Mouse (Mus musculus) heart, embryonic 10.5 days (tissue): ENCODE data around the gene Rrm1. TPM values are rescaled to one million over a fixed set of nuclear protein-coding genes. Genes with fewer than 3 reads are reported as not detected.
"Not testable (repeated sequence)": the region's sequence is repeated elsewhere in the genome, so short reads cannot be mapped to it uniquely, and the experiment has no call there.

ENCODE experiments used
- DNase-seq: peaks from one replicate; pipeline ENCODE4 v3.0.0-alpha.2; 2017; ENCODE audit warnings: low spot score
- H3K27ac ChIP-seq: fragments of 300-500 bp; sonication (generic); 2 replicates; pipeline ENCODE4 v1.5.1; 2016; ENCODE audit warnings: mild to moderate bottlenecking
- H3K27me3 ChIP-seq: fragments of 300-500 bp; sonication (generic); 2 replicates; pipeline ENCODE4 v1.6.1; 2016; ENCODE audit warnings: mild to moderate bottlenecking; ENCODE audit not compliant: poor library complexity, insufficient read depth, severe bottlenecking
- H3K36me3 ChIP-seq: fragments of 300-500 bp; sonication (generic); 2 replicates; pipeline ENCODE4 v1.6.1; 2016; ENCODE audit warnings: mild to moderate bottlenecking, moderate library complexity
- H3K4me1 ChIP-seq: fragments of 300-500 bp; sonication (generic); 2 replicates; pipeline ENCODE4 v1.6.1; 2016; ENCODE audit warnings: mild to moderate bottlenecking
- H3K4me3 ChIP-seq: fragments of 300-500 bp; sonication (generic); 2 replicates; pipeline ENCODE4 v1.5.1; 2016; ENCODE audit warnings: mild to moderate bottlenecking, moderate library complexity
- H3K9me3 ChIP-seq: fragments of 300-500 bp; sonication (generic); 2 replicates; pipeline ENCODE4 v1.6.1; 2016; ENCODE audit warnings: mild to moderate bottlenecking, moderate library complexity
- WGBS: fragments of 180-500 bp; shearing (Covaris S2); methylation state at CpG from one replicate; pipeline ENCODE4 v1.1.7; 2016; 5-methylcytosine and 5-hydroxymethylcytosine counted together
- polyA plus RNA-seq: library from polyadenylated mRNA; unstranded; fragments of >200 nt; fragmentation: Nextera tagmentation; extraction: Ambion mirVana; gene quantifications from 2 replicates; pipeline ENCODE4 v1.2.1, GENCODE M21; 2016

Rrm1 gene
- polyA plus RNA-seq, 1 experiment from 2014 or later: 198 TPM

GRCm38 (mm10) chr7:102480821-102481220, 39.3 kb downstream of the Rrm1 start:
- Histone ChIP-seq H3K27me3 (no peaks in the 10 kb centered on the region), H3K36me3 (0 out of 2 replicates have a peak, but pooled peaks cover 4% of the 10 kb centered on the region), H3K27ac (no peak overlapping the region), H3K9me3 (no peaks in the 10 kb centered on the region), H3K4me1 (peaks cover 12% of the 10 kb centered on the region; the same call in 1 of the 2 replicates), H3K4me3 (no peak overlapping the region)
- no peak for DNase-seq
- WGBS: 76% methylated on average over 4 of the region's 4 CpGs

- WGBS: 86% methylated on average over 4 of the region's 4 CpGs
- Histone ChIP-seq H3K36me3 (0 out of 2 replicates have a peak, but pooled peaks cover 4% of the 10 kb centered on the region), H3K27me3 (no peaks in the 10 kb centered on the region), H3K4me3 (no peak within 1 kb of the TSS), H3K9me3 (no peaks in the 10 kb centered on the region), H3K27ac (no peak within 1 kb of the TSS), H3K4me1 (peaks cover 12% of the 10 kb centered on the region; the same call in 1 of the 2 replicates)
- no peak for DNase-seq
Observed at GRCm38 (mm10) chr7:102481579-102481978, 40.1 kb downstream of the Rrm1 start, which contains the start of gene Olfr543. TSS of gene Olfr543 (minus strand) at chr7:102481679.

GRCm38 (mm10) chr7:102483665-102484064, 42.2 kb downstream of the Rrm1 start:
- no peak overlapping the region for H3K4me3 ChIP-seq
- no peaks in the 10 kb centered on the region for H3K27me3 ChIP-seq
- H3K36me3 ChIP-seq: no peaks in the 10 kb centered on the region
- H3K4me1 ChIP-seq: peaks cover 16% of the 10 kb centered on the region; the same call in 1 of the 2 replicates
- no peak for DNase-seq
- no peaks in the 10 kb centered on the region for H3K9me3 ChIP-seq
- 72% methylated on average over 2 of the region's 2 CpGs for WGBS
- H3K27ac ChIP-seq: no peak overlapping the region

GRCm38 (mm10) chr7:102484766-102485165, 43.3 kb downstream of the Rrm1 start:
- H3K4me3 ChIP-seq, H3K9me3 ChIP-seq, H3K36me3 ChIP-seq, H3K27me3 ChIP-seq, DNase-seq, H3K27ac ChIP-seq, H3K4me1 ChIP-seq: not testable (repeated sequence)
- 59% methylated on average over 8 of the region's 8 CpGs for WGBS

GRCm38 (mm10) chr7:102486105-102486504, 44.6 kb downstream of the Rrm1 start:
- no peak for DNase-seq
- H3K27ac ChIP-seq: no peak overlapping the region
- peaks cover 9% of the 10 kb centered on the region; the same call in 1 of the 2 replicates for H3K4me1 ChIP-seq
- no peaks in the 10 kb centered on the region for H3K9me3 ChIP-seq
- WGBS: 13% methylated on average over 1 of the region's 1 CpGs
- H3K36me3 ChIP-seq: no peaks in the 10 kb centered on the region
- no peaks in the 10 kb centered on the region for H3K27me3 ChIP-seq
- no peak overlapping the region for H3K4me3 ChIP-seq

- H3K36me3 ChIP-seq: no peaks in the 10 kb centered on the region
- 69% methylated on average over 1 of the region's 1 CpGs for WGBS
Observed at GRCm38 (mm10) chr7:102488161-102488560, 46.7 kb downstream of the Rrm1 start, which contains the start of gene Olfr544. TSS of gene Olfr544 (minus strand) at chr7:102488313.

GRCm38 (mm10) chr7:102494416-102494815, 52.9 kb downstream of the Rrm1 start:
- H3K36me3 ChIP-seq, H3K27me3 ChIP-seq: not testable (repeated sequence)

More at GRCm38 (mm10) chr7:102488161-102488560, 46.7 kb downstream of the Rrm1 start, which contains the start of gene Olfr544:
- DNase-seq: no peak
- Histone ChIP-seq H3K9me3 (no peaks in the 10 kb centered on the region), H3K4me1 (peaks cover 9% of the 10 kb centered on the region; the same call in 1 of the 2 replicates), H3K27ac (no peak within 1 kb of the TSS), H3K27me3 (no peaks in the 10 kb centered on the region), H3K4me3 (no peak within 1 kb of the TSS)

GRCm38 (mm10) chr7:102499473-102499872, 58.0 kb downstream of the Rrm1 start, which contains the start of gene Olfr545:
TSS of gene Olfr545 (minus strand) at chr7:102499573.
- Histone ChIP-seq H3K36me3 (no peaks in the 10 kb centered on the region), H3K27ac (no peak within 1 kb of the TSS), H3K4me1 (no peaks in the 10 kb centered on the region), H3K27me3 (no peaks in the 10 kb centered on the region), H3K9me3 (no peaks in the 10 kb centered on the region), H3K4me3 (no peak within 1 kb of the TSS)
- no peak for DNase-seq
- 60% methylated on average over 3 of the region's 3 CpGs for WGBS

More at GRCm38 (mm10) chr7:102494416-102494815, 52.9 kb downstream of the Rrm1 start:
- 40% methylated on average over 7 of the region's 7 CpGs for WGBS
- not testable (repeated sequence) for H3K4me3 ChIP-seq, H3K4me1 ChIP-seq, H3K9me3 ChIP-seq, H3K27ac ChIP-seq, DNase-seq

- H3K36me3 ChIP-seq: no peaks in the 10 kb centered on the region
- no peak overlapping the region for H3K27ac ChIP-seq
- no peak for DNase-seq
- H3K9me3 ChIP-seq: no peaks in the 10 kb centered on the region
- WGBS: 59% methylated on average over 5 of the region's 5 CpGs
- H3K4me3 ChIP-seq: no peak overlapping the region
- H3K27me3 ChIP-seq: no peaks in the 10 kb centered on the region
- H3K4me1 ChIP-seq: no peaks in the 10 kb centered on the region
Observed at GRCm38 (mm10) chr7:102501986-102502385, 60.5 kb downstream of the Rrm1 start.

- no peaks in the 10 kb centered on the region for H3K9me3 ChIP-seq
- DNase-seq: peak; percentile 89
- H3K27ac ChIP-seq: no peak overlapping the region
- H3K4me1 ChIP-seq: no peaks in the 10 kb centered on the region; the same call in 1 of the 2 replicates
- H3K36me3 ChIP-seq: no peaks in the 10 kb centered on the region
- WGBS: 40% methylated on average over 3 of the region's 3 CpGs
- no peak overlapping the region for H3K4me3 ChIP-seq
- H3K27me3 ChIP-seq: peaks cover 15% of the 10 kb centered on the region; the same call in 1 of the 2 replicates
Observed at GRCm38 (mm10) chr7:102506848-102507247, 65.4 kb downstream of the Rrm1 start.

GRCm38 (mm10) chr7:102508066-102508465, 66.6 kb downstream of the Rrm1 start:
- Histone ChIP-seq H3K36me3 (no peaks in the 10 kb centered on the region), H3K27ac (no peak overlapping the region), H3K4me1 (peaks cover 5% of the 10 kb centered on the region; the same call in 1 of the 2 replicates), H3K4me3 (no peak overlapping the region), H3K9me3 (no peaks in the 10 kb centered on the region), H3K27me3 (peaks cover 20% of the 10 kb centered on the region; the same call in 1 of the 2 replicates)
- peak; percentile 68 for DNase-seq
- WGBS: 82% methylated on average over 9 of the region's 9 CpGs

GRCm38 (mm10) chr7:102508666-102509065, 67.2 kb downstream of the Rrm1 start:
- Histone ChIP-seq H3K27me3 (peaks cover 24% of the 10 kb centered on the region), H3K36me3 (no peaks in the 10 kb centered on the region), H3K9me3 (no peaks in the 10 kb centered on the region), H3K27ac (no peak overlapping the region), H3K4me3 (no peak overlapping the region), H3K4me1 (peaks cover 5% of the 10 kb centered on the region; the same call in 1 of the 2 replicates)
- DNase-seq: peak; percentile 68
- WGBS: 82% methylated on average over 6 of the region's 6 CpGs

- peak; percentile 70 for DNase-seq
- no peak overlapping the region for H3K27ac ChIP-seq
- no peaks in the 10 kb centered on the region for H3K36me3 ChIP-seq
- H3K9me3 ChIP-seq: no peaks in the 10 kb centered on the region
- H3K4me1 ChIP-seq: peaks cover 5% of the 10 kb centered on the region; the same call in 1 of the 2 replicates
- H3K27me3 ChIP-seq: peaks cover 32% of the 10 kb centered on the region
- WGBS: 79% methylated on average over 7 of the region's 7 CpGs
- H3K4me3 ChIP-seq: no peak overlapping the region
Observed at GRCm38 (mm10) chr7:102509726-102510125, 68.2 kb downstream of the Rrm1 start.
